Mouse (Mus musculus) E14TG2a.4 (cell line): Measurements from ENCODE around the gene Kif16b.

Source experiments
- CTCF ChIP-seq: conservative IDR thresholded peaks from 2 replicates; pipeline ENCODE4 v1.5.1; 2014; ENCODE audit warnings: low read length
- NANOG ChIP-seq: IDR thresholded peaks from 2 replicates; pipeline ENCODE4 v1.6.1; 2014; ENCODE audit warnings: borderline replicate concordance, low read length, mixed read lengths

DNA sequence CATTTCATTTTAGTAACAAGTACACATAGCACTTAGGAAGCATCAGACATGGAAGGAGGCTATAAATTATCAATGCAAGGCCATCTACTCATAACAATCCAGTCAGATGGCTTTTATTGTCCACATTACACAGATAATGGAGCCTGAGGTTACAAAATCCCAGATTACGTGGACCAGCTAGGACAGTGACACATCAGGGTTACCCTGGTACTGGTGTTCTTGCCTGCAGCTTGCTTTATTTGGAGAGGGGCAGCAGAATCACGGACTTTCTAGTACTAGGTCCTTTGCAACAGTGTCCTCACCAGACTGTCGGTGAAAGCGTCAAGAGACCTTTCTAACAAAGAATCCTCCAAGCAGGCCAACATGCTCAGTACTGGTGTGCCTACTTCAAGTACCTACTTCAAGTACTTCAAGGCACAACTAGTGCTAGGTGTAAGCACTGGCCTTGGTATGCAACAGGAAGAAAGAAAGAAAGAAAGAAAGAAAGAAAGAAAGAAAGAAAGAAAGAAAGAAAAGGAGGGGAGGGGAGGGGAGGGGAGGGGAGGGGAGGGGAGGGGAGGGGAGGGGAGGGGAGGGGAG, 213.3 kb downstream of the Kif16b start:
- TF ChIP-seq CTCF = no peak
- TF ChIP-seq NANOG = no peak
